Mouse (Mus musculus) midbrain, postnatal 0 days (tissue): ENCODE measurements at regions not wholly inside any gene's neighbourhood (a gene's known extent, or its start where the extent isn't known, plus 50 kb on each side); places are given as distances from the start of the nearest gene placed in this dataset.
A peak's percentile ranks its signal among the peaks of the same experiment; 100 is the strongest.

Experiments used
- ATAC-seq: fragments of 200-750 bp; cut with Nextera tagmentation; 2 replicates; pipeline ENCODE4 v1.8.0; 2017; ENCODE audit warnings: moderate number of reproducible peaks, mild to moderate bottlenecking, moderate TSS enrichment, moderate library complexity; ENCODE audit not compliant: low FRiP score
- DNase-seq: peaks from one replicate; pipeline ENCODE4 v3.0.0-alpha.2; 2015; ENCODE audit warnings: low spot score
- H3K27ac ChIP-seq: fragments of 300-500 bp; sonication (generic); 2 replicates; pipeline ENCODE4 v1.5.1; 2014; ENCODE audit warnings: low read depth, mild to moderate bottlenecking, low read length, mixed read lengths
- H3K27me3 ChIP-seq: fragments of 300-500 bp; sonication (generic); 2 replicates; pipeline ENCODE4 v1.6.1; 2014; ENCODE audit warnings: low read length, control low read depth, mixed read lengths; ENCODE audit not compliant: insufficient read depth
- H3K36me3 ChIP-seq: fragments of 300-500 bp; sonication (generic); 2 replicates; pipeline ENCODE4 v1.6.1; 2014; ENCODE audit warnings: low read length, control low read depth, mixed read lengths; ENCODE audit not compliant: insufficient read depth
- H3K4me1 ChIP-seq: fragments of 300-500 bp; sonication (generic); 2 replicates; pipeline ENCODE4 v1.6.1; 2014; ENCODE audit warnings: mild to moderate bottlenecking, control low read depth, antibody characterized with exemption, low read length, mixed read lengths; ENCODE audit not compliant: insufficient read depth
- H3K4me2 ChIP-seq: fragments of 300-500 bp; sonication (generic); 2 replicates; pipeline ENCODE4 v1.6.1; 2014; ENCODE audit warnings: low read depth, mild to moderate bottlenecking, low read length, mixed read lengths; ENCODE audit not compliant: poor library complexity, severe bottlenecking
- H3K4me3 ChIP-seq: fragments of 300-500 bp; sonication (generic); 2 replicates; pipeline ENCODE4 v1.5.1; 2014; ENCODE audit warnings: low read depth, mild to moderate bottlenecking, low read length, moderate library complexity
- H3K9ac ChIP-seq: fragments of 300-500 bp; sonication (generic); replicated peaks from 2 replicates; pipeline ENCODE4 v1.6.1; 2014; ENCODE audit warnings: mild to moderate bottlenecking, low read length, moderate library complexity, mixed read lengths; ENCODE audit not compliant: poor library complexity, severe bottlenecking
- H3K9me3 ChIP-seq: fragments of 300-500 bp; sonication (generic); 2 replicates; pipeline ENCODE4 v1.6.1; 2016; ENCODE audit warnings: low read length, control low read depth
- CTCF ChIP-seq: IDR thresholded peaks from 2 replicates; pipeline ENCODE4 v1.5.1; 2016; ENCODE audit warnings: antibody characterized with exemption, mild to moderate bottlenecking
- WGBS: fragments of 180-500 bp; shearing (Covaris S2); extraction: QIAGEN DNeasy Blood & Tissue Kit; methylation state at CpG from one replicate; pipeline ENCODE4 v1.1.7; 2014; 5-methylcytosine and 5-hydroxymethylcytosine counted together

DNA sequence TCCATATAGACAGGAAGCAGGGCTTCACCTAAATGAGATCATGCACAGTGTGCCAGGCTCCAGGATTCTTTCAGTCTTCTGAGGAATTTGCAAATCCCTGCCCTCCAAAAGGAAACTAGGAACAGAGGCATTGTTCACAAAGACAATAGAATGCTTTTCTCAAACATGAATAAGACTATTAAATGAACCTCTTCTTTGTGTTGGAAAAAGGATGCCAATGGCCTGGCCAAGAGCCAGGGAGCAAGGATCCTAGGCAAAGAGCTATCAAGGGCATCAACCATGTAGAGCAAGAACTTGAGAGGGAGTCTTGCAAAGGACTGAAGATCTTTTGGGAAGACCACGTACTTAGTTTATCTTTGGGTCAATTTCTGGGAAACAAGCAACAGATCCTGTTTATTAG lies 415.4 kb downstream of the Mtx2 start:
- Histone ChIP-seq H3K9me3 (no peaks in the 10 kb centered on the region), H3K9ac (no peak overlapping the region), H3K4me3 (no peak overlapping the region), H3K27ac (no peak overlapping the region), H3K4me1 (peaks cover 5% of the 10 kb centered on the region; the same call in 1 of the 2 replicates), H3K27me3 (no peaks in the 10 kb centered on the region), H3K4me2 (no peak overlapping the region), H3K36me3 (no peaks in the 10 kb centered on the region)
- DNase-seq = no peak
- ATAC-seq = no peak
- no peak for TF ChIP-seq CTCF
- WGBS = 92% methylated on average over 1 of the region's 1 CpGs

DNA sequence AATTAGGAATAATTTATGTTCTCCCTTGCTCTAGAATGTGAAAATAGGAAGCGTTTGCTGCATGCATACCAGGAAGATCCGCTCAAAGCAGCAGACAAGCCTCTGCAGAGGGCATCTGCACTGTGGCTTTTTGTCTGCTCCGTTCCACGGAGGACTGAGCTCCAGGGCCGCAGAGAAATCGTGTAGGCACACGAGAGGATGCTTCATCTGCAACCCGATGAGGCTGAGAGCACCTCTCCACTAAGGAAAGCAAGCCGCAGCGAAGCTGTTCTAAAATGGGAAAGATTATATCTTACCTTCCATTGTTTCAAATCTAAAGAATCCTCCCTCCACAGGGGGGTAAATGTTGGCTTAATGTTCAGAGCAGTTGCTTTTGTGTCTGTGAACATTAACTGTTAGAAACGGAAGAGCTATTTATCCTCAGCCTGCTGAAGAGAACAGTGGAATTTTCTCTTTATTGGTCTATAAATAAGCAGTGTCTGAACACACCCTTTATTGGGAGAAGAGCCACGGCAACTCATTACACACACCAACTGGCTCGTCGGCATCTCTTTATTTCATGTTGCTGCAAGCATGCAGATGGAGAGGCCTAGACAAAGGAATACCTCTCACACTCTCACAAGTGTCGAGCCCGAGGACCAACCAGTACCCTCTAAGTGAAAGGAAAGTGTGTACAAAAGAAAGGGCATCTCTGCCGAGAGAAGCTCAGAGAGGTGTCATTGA lies 414.6 kb upstream of the Hnrnpa3 start:
- DNase-seq = peak; percentile 39
- Histone ChIP-seq H3K36me3 (no peaks in the 10 kb centered on the region), H3K4me2 (no peak overlapping the region), H3K4me1 (peaks cover 13% of the 10 kb centered on the region; the same call in 1 of the 2 replicates), H3K9ac (no peak overlapping the region; the same call in 1 of the 2 replicates), H3K4me3 (no peak overlapping the region), H3K27ac (peak overlapping the region; percentile 59), H3K9me3 (no peaks in the 10 kb centered on the region), H3K27me3 (no peaks in the 10 kb centered on the region)
- TF ChIP-seq CTCF = no peak
- peak; percentile 34; the same call in 1 of the 2 replicates for ATAC-seq
- WGBS = 39% methylated on average over 17 of the region's 17 CpGs

DNA sequence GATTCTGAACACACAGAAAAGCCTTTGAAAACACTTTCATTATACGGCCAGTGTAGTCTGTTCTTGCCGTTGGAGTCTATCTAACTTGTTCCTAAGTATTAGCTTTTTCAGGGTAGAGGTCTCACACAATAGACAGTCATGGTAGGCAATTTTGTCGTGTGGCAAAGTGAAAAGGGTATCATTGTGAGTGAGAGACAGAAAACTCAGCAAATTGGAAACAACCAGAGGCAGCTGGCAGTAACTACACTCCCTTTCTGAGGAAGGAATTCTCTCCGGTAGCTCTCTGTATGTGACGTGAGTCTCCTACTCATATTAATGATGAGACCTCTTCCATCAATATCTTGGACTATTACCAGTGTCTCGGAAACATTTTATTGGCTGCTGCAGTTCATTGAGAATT lies 413.8 kb upstream of the Hnrnpa3 start:
- H3K9me3 ChIP-seq = no peaks in the 10 kb centered on the region
- no peak overlapping the region for H3K4me3 ChIP-seq
- H3K27me3 ChIP-seq = no peaks in the 10 kb centered on the region
- ATAC-seq = no peak
- peak; percentile 4; the same call in 1 of the 2 replicates for TF ChIP-seq CTCF
- no peak overlapping the region for H3K4me2 ChIP-seq
- 57% methylated on average over 6 of the region's 6 CpGs for WGBS
- H3K4me1 ChIP-seq = peaks cover 13% of the 10 kb centered on the region; the same call in 1 of the 2 replicates
- H3K9ac ChIP-seq = no peak overlapping the region
- H3K27ac ChIP-seq = 0 out of 2 replicates have a peak overlapping the region, but pooled peaks have one; percentile 12
- no peak for DNase-seq
- H3K36me3 ChIP-seq = no peaks in the 10 kb centered on the region

DNA sequence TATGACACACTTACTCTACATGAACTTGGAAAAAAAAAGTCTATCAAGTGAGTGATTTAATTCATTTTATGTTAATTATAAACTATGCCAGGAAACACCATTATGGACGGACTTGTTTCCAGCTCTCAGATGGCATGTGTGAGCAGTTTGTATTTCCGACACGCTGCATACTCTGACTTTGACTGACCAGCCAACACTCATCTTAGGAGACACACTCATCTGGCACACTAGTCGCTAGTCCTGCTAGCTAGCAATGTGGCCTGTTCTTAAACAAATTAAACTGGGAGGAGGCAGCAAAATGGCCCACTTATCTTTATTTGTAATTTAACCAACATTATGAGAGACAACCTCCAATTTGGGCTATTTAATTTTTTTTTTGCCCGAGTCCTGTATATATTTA lies 413.4 kb upstream of the Hnrnpa3 start:
- WGBS = 71% methylated on average over 5 of the region's 5 CpGs
- no peak overlapping the region for H3K9ac ChIP-seq
- H3K4me1 ChIP-seq = peaks cover 13% of the 10 kb centered on the region; the same call in 1 of the 2 replicates
- no peaks in the 10 kb centered on the region for H3K36me3 ChIP-seq
- no peaks in the 10 kb centered on the region for H3K9me3 ChIP-seq
- ATAC-seq (no peak), DNase-seq (no peak)
- H3K4me3 ChIP-seq = no peak overlapping the region
- no peaks in the 10 kb centered on the region for H3K27me3 ChIP-seq
- TF ChIP-seq CTCF = no peak
- H3K27ac ChIP-seq = no peak overlapping the region
- peak overlapping the region; percentile 36 for H3K4me2 ChIP-seq

DNA sequence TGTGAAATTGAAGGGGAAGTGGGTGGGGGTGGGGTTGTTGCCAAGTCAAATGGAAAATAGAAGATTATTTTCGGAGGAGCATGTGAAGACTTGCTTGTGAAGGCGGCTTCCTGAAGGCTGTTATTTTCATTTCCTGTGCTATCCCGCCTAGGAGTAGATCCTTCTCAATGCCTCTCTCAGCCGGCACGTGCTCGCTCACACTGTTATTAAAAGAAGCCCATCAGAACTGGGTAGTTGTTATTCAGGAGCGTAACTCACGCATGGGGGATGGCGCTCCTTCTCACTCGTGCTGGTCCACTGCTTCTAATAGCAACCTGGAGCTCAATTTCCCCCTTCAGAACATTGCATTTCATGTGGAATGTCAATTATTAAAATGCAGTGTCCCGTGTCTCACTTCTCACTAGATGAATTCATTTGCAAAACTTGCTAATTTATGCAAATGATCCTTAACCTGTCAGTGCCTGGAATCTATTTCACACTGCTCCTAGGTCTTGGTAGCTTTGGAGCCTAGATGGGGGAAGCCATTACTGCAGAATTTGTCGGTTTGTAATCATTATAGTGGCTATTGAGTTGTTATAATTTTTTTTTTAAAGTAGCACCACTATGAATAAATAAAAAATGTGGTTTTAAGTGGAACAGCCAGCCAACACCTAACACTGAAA lies 412.8 kb upstream of the Hnrnpa3 start:
- Histone ChIP-seq H3K4me1 (peaks cover 13% of the 10 kb centered on the region; the same call in 1 of the 2 replicates), H3K27me3 (no peaks in the 10 kb centered on the region), H3K4me2 (peak overlapping the region; percentile 36), H3K9ac (no peak overlapping the region; the same call in 1 of the 2 replicates), H3K9me3 (no peaks in the 10 kb centered on the region), H3K36me3 (no peaks in the 10 kb centered on the region), H3K27ac (peak overlapping the region; percentile 26; the same call in 1 of the 2 replicates), H3K4me3 (no peak overlapping the region)
- ATAC-seq (0 out of 2 replicates have a peak, but pooled peaks have one; percentile 31), DNase-seq (peak; percentile 69)
- WGBS = 13% methylated on average over 12 of the region's 12 CpGs
- TF ChIP-seq CTCF = no peak

DNA sequence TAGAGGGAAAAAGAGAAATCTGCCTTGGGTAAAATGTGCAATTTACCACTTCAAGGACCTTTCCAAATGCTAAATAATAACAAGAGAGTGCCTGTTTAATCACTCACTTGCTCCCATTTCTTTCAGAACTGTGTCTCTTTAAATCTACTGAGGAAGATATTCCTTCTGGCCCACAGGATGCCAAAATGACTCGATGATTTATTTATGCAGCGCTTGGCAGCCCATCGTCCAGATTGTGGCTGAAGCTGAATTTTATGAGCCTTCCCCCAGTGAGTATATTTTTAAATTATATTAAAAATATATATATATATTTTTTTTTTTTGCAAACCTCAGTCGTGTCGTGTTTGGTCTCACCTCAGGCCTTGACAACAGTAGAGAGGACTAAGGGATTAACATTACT lies 410.8 kb upstream of the Hnrnpa3 start:
- H3K27me3 ChIP-seq = no peaks in the 10 kb centered on the region
- H3K4me1 ChIP-seq = peaks cover 13% of the 10 kb centered on the region; the same call in 1 of the 2 replicates
- no peak for TF ChIP-seq CTCF
- ATAC-seq = no peak
- H3K27ac ChIP-seq = no peak overlapping the region
- DNase-seq = no peak
- H3K4me3 ChIP-seq = no peak overlapping the region
- no peaks in the 10 kb centered on the region for H3K9me3 ChIP-seq
- H3K9ac ChIP-seq = no peak overlapping the region
- no peaks in the 10 kb centered on the region for H3K36me3 ChIP-seq
- H3K4me2 ChIP-seq = no peak overlapping the region
- 35% methylated on average over 5 of the region's 5 CpGs for WGBS
